Mouse (Mus musculus): ENCODE data around the gene Tnfsf9. TPM values are rescaled to one million over a fixed set of nuclear protein-coding genes. Genes with fewer than 3 reads are reported as not detected.

Gene Tnfsf9
- polyA plus RNA-seq (2012; ENCODE audit: insufficient read depth, insufficient read length, missing spikeins) = 0.79 TPM in 1 of 2 replicates, not detected in the other

DNA sequence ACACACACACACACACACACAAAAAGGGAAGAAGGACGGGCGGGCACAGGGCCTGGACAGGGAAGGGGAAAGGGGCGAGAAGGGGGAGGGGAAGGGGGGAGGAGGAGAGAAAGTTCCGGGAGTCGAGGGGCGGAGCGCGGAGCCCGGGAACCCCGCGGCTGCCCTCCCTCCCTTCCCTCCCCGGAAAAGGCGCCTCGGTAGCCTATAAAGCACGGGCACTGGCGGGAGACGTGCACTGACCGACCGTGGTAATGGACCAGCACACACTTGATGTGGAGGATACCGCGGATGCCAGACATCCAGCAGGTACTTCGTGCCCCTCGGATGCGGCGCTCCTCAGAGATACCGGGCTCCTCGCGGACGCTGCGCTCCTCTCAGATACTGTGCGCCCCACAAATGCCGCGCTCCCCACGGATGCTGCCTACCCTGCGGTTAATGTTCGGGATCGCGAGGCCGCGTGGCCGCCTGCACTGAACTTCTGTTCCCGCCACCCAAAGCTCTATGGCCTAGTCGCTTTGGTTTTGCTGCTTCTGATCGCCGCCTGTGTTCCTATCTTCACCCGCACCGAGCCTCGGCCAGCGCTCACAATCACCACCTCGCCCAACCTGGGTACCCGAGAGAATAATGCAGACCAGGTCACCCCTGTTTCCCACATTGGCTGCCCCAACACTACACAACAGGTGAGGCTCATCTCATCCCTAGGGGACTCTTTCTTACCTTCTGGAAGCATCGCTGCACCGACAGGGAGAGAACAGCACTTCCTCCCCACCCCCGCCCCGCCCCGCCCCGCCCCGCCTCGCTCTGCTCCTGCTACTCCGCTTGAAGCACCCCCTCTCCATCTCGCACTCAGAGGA, at the start of gene Tnfsf9:
Tnfsf9 (plus strand) TSS at position 145 of the 854 bp plus-strand sequence.
- H3K4me3 ChIP-seq (ENCODE audit: insufficient read depth, low read depth, low read length) = peak within 1 kb of the TSS; percentile 63
- H3K4me1 ChIP-seq (ENCODE audit: control insufficient read depth, insufficient read depth, insufficient read length, low read length) = peaks cover 2% of the 10 kb centered on the region; the same call in 1 of the 2 replicates
- no peak within 1 kb of the TSS for H3K27ac ChIP-seq (replicated peaks; ENCODE audit: low read depth, low read length)

DNA sequence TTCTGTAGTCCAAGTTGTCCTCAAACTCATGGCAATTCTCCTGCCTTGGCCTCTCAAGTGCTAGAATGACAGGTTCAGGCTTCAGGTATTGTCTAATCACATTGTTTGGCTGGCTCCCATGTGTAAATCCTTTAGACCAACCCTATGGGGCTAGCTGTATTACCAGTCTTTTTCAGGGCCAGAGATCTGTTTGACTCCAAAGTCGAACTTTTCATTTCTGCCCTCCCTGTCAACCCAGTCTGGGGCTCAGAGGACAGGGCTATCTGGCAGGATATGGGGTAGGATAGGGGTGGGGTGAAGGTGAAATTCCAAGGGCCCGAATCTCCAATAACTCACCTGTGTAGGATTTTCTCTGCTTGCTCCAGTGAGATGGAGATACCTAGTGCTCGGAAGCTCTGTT, 48.9 kb upstream of the Tnfsf9 start:
- H3K4me1 ChIP-seq (ENCODE audit: control insufficient read depth, insufficient read depth, insufficient read length, low read length) = no peaks in the 10 kb centered on the region
- H3K4me3 ChIP-seq (ENCODE audit: insufficient read depth, low read depth, low read length) = no peak overlapping the region
- H3K27ac ChIP-seq (replicated peaks; ENCODE audit: low read depth, low read length) = no peak overlapping the region

DNA sequence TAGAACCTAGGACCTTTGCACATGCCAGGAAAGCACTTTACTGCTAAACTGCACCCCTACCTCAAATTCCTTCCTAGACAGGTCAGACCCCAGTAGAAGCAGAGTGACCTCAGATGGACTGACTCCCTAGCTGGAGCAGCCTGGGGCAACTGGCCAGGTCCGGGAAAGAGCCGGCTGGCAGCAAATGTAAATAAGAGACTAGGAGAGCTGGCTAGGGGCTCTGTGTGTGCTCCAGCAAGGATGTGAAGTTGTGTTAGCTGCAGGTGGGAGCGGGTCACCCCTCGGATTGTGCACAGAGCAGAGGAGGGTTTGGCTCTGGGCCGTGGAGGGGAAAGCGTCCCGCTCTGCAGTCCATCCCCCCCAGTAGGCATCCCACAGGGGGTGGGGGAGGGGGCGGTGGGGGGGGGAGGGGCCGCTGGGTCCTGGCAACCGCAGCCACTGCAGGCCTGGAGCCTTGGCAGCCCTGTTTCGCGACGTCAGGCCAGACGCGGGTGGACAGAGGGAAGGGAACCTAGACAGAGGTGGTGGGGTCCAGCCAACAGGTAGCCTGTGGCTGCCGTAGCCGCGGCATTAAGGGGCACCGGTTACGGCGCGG, 46.1 kb upstream of the Tnfsf9 start, which contains the start of gene Crb3:
Crb3 (plus strand) TSS at position 215 of the 595 bp plus-strand sequence.
- H3K4me3 ChIP-seq (ENCODE audit: insufficient read depth, low read depth, low read length) = peak within 1 kb of the TSS; percentile 90
- H3K27ac ChIP-seq (replicated peaks; ENCODE audit: low read depth, low read length) = peak within 1 kb of the TSS; percentile 27
- no peaks in the 10 kb centered on the region for H3K4me1 ChIP-seq (ENCODE audit: control insufficient read depth, insufficient read depth, insufficient read length, low read length)

DNA sequence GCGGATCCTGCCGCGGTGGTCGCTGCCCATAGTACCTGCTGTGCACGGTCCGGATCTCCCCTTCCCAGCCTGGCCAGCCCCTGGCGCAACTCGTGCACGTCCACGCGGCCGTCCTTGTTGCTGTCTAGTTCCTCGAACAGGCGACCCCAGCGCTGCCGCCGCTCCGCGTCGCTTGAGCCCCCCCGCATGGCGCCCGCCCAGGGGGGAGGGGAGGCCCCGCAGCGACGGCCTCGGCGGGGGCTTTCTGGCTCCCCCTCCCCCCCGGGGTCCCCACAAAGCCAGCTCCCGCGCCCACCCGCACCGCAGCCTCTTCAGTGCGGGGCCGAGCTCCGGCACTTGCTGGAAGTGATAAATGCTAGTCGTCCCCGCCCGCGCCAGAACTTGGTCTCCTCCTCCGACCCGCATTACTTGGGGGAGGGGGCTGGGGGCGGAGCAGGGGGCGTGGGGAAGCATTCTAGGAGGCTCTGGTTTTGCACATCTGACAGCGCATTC, 45.6 kb upstream of the Tnfsf9 start, which contains the start of gene Slc25a23:
Slc25a23 (minus strand) TSS at position 378 of the 492 bp plus-strand sequence.
- no peaks in the 10 kb centered on the region for H3K4me1 ChIP-seq (ENCODE audit: control insufficient read depth, insufficient read depth, insufficient read length, low read length)
- H3K4me3 ChIP-seq (ENCODE audit: insufficient read depth, low read depth, low read length) = peak within 1 kb of the TSS; percentile 90
- H3K27ac ChIP-seq (replicated peaks; ENCODE audit: low read depth, low read length) = peak within 1 kb of the TSS; percentile 27

DNA sequence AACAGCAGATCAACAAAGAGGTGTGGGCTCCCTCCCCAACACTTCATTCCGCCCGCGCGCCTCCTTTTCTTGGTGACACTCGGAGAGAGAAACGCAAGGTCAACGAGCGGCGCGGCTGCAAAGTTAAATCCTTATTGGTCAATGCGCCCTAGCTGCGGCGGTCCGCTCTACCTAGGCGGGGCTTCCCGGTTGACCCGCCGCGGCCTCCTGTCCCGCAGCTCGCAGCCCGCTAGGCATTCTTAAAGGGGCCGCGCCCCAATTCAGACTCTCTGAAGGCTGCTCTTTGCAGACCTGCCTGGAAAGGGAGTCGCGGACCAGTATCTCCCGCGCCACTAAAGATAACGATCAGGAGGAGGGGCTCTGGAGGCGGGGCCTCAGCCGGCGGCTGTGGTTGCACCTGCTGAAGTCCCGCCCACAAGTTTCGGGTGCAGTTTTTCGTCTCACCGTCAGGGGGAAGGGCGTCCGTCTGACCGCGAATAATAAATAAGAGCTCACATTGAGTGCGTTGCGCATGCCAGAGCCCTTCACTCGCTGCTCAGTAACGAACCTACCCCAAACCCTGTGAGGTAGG, 44.8 kb upstream of the Tnfsf9 start:
- Histone ChIP-seq H3K4me1 (ENCODE audit: control insufficient read depth, insufficient read depth, insufficient read length, low read length) (no peaks in the 10 kb centered on the region), H3K27ac (replicated peaks; ENCODE audit: low read depth, low read length) (no peak overlapping the region), H3K4me3 (ENCODE audit: insufficient read depth, low read depth, low read length) (peak overlapping the region; percentile 90)

DNA sequence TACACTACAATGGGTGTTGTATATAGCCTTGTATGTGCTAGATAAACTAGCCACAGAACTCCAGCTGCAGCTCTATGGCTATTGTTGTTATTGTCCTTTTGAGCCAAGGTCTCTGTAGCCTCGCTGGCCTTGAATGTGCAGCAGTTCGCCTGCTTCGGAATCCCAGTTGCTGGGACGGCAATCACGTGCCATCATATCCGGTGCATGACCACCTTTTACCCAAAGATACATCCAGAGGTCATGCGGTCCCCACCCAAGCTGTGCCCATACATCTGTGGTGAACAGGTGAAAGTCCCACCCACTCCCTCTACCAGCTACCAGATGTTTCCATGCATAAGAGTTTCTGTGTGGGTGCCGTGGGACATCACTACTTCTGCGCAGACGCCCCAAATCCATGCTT, 44.1 kb upstream of the Tnfsf9 start:
- 0 out of 2 replicates have a peak overlapping the region, but pooled peaks have one; percentile 7 for H3K4me3 ChIP-seq (ENCODE audit: insufficient read depth, low read depth, low read length)
- H3K27ac ChIP-seq (replicated peaks; ENCODE audit: low read depth, low read length) = no peak overlapping the region
- H3K4me1 ChIP-seq (ENCODE audit: control insufficient read depth, insufficient read depth, insufficient read length, low read length) = no peaks in the 10 kb centered on the region

DNA sequence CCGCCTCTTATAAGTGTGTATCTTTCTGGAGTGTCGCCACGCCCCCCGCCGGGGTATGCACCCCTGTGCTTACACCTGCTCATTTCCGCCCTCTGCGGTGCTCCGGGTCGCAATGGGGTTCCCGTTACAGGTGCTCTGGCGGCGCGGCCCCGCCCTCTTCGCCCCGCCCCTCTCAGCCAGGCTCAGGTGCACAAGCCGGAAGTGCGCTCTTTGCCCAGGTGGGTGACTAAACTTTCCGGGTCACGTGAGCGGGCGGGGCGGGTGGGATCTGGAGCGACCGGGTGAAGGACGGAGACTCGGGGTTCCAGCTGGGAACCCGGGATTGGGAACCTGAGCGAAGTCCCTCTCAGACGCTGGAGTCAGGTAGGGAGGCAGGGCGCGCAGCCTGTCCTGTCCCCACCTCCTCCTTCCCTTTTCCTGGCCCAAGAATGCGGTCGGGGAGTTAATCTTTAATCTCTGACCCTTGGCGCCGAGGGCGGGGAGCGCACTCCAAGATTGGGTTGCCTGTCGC, 43.1 kb upstream of the Tnfsf9 start:
- H3K27ac ChIP-seq (replicated peaks; ENCODE audit: low read depth, low read length) = no peak overlapping the region
- H3K4me3 ChIP-seq (ENCODE audit: insufficient read depth, low read depth, low read length) = no peak overlapping the region
- H3K4me1 ChIP-seq (ENCODE audit: control insufficient read depth, insufficient read depth, insufficient read length, low read length) = no peaks in the 10 kb centered on the region

DNA sequence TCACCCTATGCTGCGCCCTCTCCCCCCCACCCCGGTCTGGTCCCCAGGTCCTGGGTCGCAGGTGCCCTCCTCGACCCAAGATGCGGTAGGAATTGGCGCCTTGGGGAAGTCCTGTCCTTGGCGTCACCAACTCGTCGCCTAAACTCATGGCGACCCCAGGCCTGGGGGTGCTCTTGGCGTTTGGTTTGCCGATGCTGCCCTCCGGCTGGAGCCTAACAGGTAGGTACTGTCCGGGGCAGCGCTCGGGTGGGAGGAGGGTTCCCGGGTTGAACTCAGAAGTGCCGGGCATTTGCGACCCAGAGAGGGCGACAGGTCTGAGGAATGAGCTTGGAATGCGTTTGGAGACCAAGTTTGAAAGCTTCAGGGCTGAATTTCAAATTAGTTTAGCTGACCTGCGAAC, 42.6 kb upstream of the Tnfsf9 start:
- Histone ChIP-seq H3K4me3 (ENCODE audit: insufficient read depth, low read depth, low read length) (no peak overlapping the region), H3K27ac (replicated peaks; ENCODE audit: low read depth, low read length) (no peak overlapping the region), H3K4me1 (ENCODE audit: control insufficient read depth, insufficient read depth, insufficient read length, low read length) (no peaks in the 10 kb centered on the region)

DNA sequence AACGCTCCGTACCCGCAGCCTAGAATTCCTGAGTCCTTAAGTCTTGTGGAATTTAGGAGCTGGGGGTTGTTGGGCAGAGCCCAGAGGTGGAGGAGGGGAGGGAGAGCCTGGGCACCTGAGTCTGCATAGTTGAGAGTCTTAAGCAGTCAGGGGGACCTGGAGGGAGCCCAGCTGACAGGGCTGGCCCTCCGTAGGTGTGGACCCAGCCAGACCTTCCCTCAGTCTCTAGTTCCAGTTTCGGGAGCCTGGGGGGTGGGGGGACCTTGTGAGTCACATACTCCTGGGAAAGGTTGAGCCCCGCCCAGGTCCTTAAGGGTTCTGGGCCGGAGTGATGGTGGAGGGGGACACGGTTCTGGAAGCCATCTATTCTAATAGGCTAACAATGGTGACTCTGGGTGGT, 42.1 kb upstream of the Tnfsf9 start:
- Histone ChIP-seq H3K4me3 (ENCODE audit: insufficient read depth, low read depth, low read length) (no peak overlapping the region), H3K4me1 (ENCODE audit: control insufficient read depth, insufficient read depth, insufficient read length, low read length) (no peaks in the 10 kb centered on the region), H3K27ac (replicated peaks; ENCODE audit: low read depth, low read length) (no peak overlapping the region)

DNA sequence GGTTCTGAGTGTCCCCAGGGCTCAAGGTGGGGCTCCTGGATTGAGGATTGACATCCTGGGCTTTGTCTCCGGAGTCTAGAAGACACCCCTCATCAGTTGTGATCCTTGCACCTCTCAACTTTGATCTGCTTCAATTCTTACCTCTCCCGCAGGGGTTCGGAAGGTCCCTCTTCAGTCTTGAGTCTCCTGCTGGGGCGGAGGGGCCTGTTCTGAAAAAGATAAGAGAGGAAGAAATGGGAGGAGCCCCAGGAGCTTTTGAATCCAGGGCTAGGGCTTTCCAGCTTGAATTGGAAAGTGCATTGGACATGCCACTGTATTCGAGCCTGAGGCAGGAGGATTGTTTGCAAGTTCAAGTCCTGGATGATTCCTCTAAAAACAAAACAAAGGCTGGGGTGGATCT, 38.2 kb upstream of the Tnfsf9 start:
- no peak overlapping the region for H3K4me3 ChIP-seq (ENCODE audit: insufficient read depth, low read depth, low read length)
- no peak overlapping the region for H3K27ac ChIP-seq (replicated peaks; ENCODE audit: low read depth, low read length)
- no peaks in the 10 kb centered on the region for H3K4me1 ChIP-seq (ENCODE audit: control insufficient read depth, insufficient read depth, insufficient read length, low read length)

DNA sequence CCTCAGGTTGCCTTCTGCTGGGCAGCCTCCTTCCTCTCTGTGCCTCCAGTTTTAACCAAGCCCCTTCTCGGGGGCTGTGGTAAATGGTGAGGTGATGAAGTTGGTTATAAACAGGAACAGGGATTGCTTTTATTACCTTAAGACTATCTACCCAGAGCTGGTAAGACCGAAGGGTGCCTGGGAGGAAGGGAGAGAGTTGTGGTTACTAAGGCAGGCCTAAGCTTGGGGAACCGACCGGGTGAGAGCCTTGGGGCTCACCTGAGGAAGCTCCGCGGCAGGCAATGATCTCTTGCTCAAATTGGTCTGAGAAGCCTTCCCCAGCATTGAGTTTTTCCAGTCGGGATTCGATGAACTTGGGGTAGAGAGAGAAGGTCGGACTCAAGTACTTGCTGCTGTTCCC, 34.9 kb upstream of the Tnfsf9 start:
- Histone ChIP-seq H3K4me3 (ENCODE audit: insufficient read depth, low read depth, low read length) (no peak overlapping the region), H3K4me1 (ENCODE audit: control insufficient read depth, insufficient read depth, insufficient read length, low read length) (no peaks in the 10 kb centered on the region), H3K27ac (replicated peaks; ENCODE audit: low read depth, low read length) (no peak overlapping the region)

DNA sequence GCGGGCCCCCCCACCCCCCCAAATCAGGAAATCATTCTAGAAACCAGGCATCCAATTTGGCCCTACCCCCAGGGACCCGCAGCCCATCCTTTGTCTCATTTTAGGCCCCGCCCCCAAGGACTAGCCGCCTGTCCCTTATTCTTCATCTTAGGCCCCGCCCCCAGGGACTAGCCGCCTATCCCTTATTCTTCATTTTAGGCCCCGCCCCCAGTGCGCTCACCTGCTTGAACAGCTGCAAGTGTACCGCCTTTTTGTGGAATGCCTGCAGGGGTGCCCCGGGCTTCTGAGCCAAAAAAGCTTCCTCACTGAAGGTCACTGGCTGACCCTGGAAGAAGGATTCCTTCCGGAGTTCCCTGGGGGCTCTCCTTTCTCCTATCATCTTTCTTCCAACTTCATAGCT, 34.4 kb upstream of the Tnfsf9 start:
- Histone ChIP-seq H3K4me3 (ENCODE audit: insufficient read depth, low read depth, low read length) (no peak overlapping the region), H3K4me1 (ENCODE audit: control insufficient read depth, insufficient read depth, insufficient read length, low read length) (no peaks in the 10 kb centered on the region), H3K27ac (replicated peaks; ENCODE audit: low read depth, low read length) (no peak overlapping the region)

DNA sequence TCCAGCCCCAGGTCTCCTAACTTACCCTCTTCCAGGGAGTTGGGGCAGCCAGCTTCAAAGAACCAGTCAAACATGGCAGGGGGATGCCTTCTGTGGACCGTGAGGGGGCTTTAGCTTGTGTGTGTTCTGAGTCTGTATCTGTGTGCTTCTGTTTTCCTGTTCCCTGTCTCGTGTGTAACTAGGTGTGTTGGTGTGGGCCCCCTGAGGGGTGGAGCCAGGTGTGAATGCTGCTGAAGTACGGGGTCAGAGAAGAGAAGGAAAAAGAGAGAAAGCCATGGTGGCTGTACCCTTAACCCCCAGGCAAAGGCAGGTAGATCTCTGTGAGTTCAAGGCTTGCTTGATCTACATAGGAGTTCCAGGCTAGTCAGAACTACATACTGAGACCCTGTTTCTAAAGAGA, 28.2 kb upstream of the Tnfsf9 start:
- H3K4me3 ChIP-seq (ENCODE audit: insufficient read depth, low read depth, low read length) = no peak overlapping the region
- H3K27ac ChIP-seq (replicated peaks; ENCODE audit: low read depth, low read length) = no peak overlapping the region
- no peaks in the 10 kb centered on the region for H3K4me1 ChIP-seq (ENCODE audit: control insufficient read depth, insufficient read depth, insufficient read length, low read length)

DNA sequence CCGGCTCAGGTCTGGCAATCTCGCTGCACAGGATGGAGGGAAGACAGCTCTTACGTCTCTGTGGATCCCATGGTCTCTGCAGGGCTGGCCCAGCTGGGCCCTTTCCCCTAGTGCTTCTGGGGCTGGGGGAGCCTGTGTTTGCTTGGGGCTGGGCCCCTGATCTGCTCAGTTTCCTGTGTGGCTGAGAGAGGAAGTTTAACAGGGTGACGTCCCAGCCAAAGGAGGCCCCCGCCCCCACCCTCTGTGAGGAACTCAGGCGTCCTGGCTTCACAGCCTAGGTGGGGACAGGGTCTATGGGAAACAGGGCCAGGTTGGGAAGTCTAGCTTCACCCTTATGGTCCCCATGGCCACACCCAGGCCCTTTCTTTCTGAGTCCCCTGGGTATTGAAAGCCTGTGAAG, 26.8 kb upstream of the Tnfsf9 start, which contains the start of gene Dennd1c:
Dennd1c (minus strand) TSS at position 179 of the 400 bp plus-strand sequence.
- Histone ChIP-seq H3K4me1 (ENCODE audit: control insufficient read depth, insufficient read depth, insufficient read length, low read length) (no peaks in the 10 kb centered on the region), H3K27ac (replicated peaks; ENCODE audit: low read depth, low read length) (peak within 1 kb of the TSS; percentile 57), H3K4me3 (ENCODE audit: insufficient read depth, low read depth, low read length) (peak within 1 kb of the TSS; percentile 44)

DNA sequence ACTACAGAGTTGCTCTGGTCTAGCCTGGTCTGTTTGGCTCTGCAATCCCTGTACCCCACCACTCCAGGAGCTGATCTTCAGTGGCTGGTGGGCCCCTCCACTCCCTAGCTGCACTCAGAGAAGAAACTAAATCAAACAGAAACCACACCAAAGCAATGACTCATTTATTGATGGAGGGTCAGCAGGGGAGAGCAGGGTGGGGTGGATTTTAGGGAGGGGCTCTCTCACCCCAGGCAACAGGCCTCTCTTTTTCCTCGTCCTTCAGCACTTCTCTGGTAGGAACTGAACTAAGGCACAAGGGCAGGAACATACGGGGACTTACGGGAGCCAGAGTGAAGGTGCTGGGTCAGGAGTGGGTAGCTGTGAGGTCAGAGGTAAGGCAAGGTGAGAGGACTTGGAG, 25.2 kb upstream of the Tnfsf9 start:
- Histone ChIP-seq H3K4me3 (ENCODE audit: insufficient read depth, low read depth, low read length) (no peak overlapping the region), H3K4me1 (ENCODE audit: control insufficient read depth, insufficient read depth, insufficient read length, low read length) (no peaks in the 10 kb centered on the region), H3K27ac (replicated peaks; ENCODE audit: low read depth, low read length) (no peak overlapping the region)

Measured in brown adipose tissue, adult 24 weeks (tissue).